Mouse (Mus musculus) liver, embryonic 16.5 days (tissue): ENCODE data around the gene Slc24a3. TPM values are rescaled to one million over a fixed set of nuclear protein-coding genes. Genes with fewer than 3 reads are reported as not detected.

Experiments
- ATAC-seq: fragments of 200-750 bp; cut with Nextera tagmentation; 2 replicates; pipeline ENCODE4 v1.8.0; 2017; ENCODE audit warnings: low read depth, mild to moderate bottlenecking, moderate number of reproducible peaks, moderate library complexity
- H3K27ac ChIP-seq: fragments of 300-500 bp; sonication (generic); 2 replicates; pipeline ENCODE4 v1.5.1; 2014; ENCODE audit warnings: mild to moderate bottlenecking, low read length
- H3K27me3 ChIP-seq: fragments of 300-500 bp; sonication (generic); 2 replicates; pipeline ENCODE4 v1.6.1; 2014; ENCODE audit warnings: low read depth, low read length, mixed read lengths; ENCODE audit not compliant: control insufficient read depth, insufficient read depth
- H3K36me3 ChIP-seq: fragments of 300-500 bp; sonication (generic); 2 replicates; pipeline ENCODE4 v1.6.1; 2014; ENCODE audit warnings: mild to moderate bottlenecking; ENCODE audit not compliant: control insufficient read depth, insufficient read depth
- H3K4me1 ChIP-seq: fragments of 300-500 bp; sonication (generic); 2 replicates; pipeline ENCODE4 v1.6.1; 2014; ENCODE audit warnings: low read depth, low read length, mixed read lengths; ENCODE audit not compliant: control insufficient read depth
- H3K4me2 ChIP-seq: fragments of 300-500 bp; sonication (generic); 2 replicates; pipeline ENCODE4 v1.6.1; 2014; ENCODE audit warnings: low read depth, low read length, mixed read lengths
- H3K4me3 ChIP-seq: fragments of 300-500 bp; sonication (generic); 2 replicates; pipeline ENCODE4 v1.5.1; 2014; ENCODE audit warnings: low read depth, mild to moderate bottlenecking, low read length
- H3K9ac ChIP-seq: fragments of 300-500 bp; sonication (generic); 2 replicates; pipeline ENCODE4 v1.6.1; 2014; ENCODE audit warnings: low read depth, low read length
- H3K9me3 ChIP-seq: fragments of 300-500 bp; sonication (generic); replicated peaks from 2 replicates; pipeline ENCODE4 v1.6.1; 2016; ENCODE audit warnings: low read length; ENCODE audit not compliant: control insufficient read depth
- WGBS: fragments of 180-500 bp; shearing (Covaris S2); extraction: QIAGEN DNeasy Blood & Tissue Kit; methylation state at CpG from one replicate; pipeline ENCODE4 v1.1.7; 2014; ENCODE audit not compliant: insufficient replicate concordance; 5-methylcytosine and 5-hydroxymethylcytosine counted together
- polyA plus RNA-seq: library from polyadenylated mRNA; unstranded; fragments of >200 nt; fragmentation: Nextera tagmentation; extraction: Ambion mirVana; gene quantifications from 2 replicates; pipeline ENCODE4 v1.2.1, GENCODE M21; 2015

Slc24a3 gene
- polyA plus RNA-seq, 1 experiment from 2014 or later, result 0.40 TPM

DNA sequence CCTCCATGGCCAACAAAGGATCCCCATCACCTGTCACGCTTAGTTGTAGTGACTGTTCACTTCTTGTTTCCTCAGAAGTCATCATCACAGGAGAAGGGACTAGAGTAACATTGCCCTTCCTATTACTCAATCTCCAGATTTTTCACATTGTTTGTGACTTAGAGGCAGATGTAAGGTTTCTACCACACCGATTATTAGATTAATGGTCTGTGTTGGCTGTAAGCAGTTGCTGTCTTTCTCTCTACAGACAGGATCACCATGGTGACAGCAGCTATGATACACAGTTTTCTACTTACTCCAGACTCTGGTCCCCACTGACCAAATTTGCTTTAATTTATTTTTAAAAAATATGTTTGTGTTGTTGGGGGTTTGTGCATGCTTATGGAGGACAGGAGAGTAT lies 90.3 kb downstream of the Slc24a3 start:
- ATAC-seq, result no peak
- WGBS, result 71% methylated on average over 2 of the region's 2 CpGs
- no peaks in the 10 kb centered on the region for H3K36me3 ChIP-seq

DNA sequence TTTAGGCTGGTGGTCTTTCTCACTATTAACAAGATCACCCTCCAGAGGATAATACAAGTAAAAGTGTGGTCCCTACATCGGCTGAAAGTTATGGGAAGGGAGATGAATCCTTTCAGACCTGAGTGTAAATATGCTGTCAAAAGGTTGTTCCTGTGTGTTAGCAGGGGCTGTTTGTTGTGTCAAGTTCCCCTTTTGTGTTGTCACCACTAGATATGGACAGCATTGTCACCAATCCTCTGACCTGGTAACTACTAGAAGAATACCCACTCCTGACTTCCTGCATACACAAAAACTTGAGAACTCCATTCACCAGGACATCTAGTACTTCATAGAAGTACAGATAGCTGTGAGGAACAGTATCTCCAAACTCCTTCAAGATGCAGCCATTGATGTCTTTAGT lies 93.0 kb downstream of the Slc24a3 start:
- ATAC-seq, result no peak
- Histone ChIP-seq H3K27me3 (no peaks in the 10 kb centered on the region), H3K4me3 (no peak overlapping the region), H3K36me3 (no peaks in the 10 kb centered on the region), H3K4me1 (no peaks in the 10 kb centered on the region; the same call in 1 of the 2 replicates), H3K27ac (no peak overlapping the region), H3K4me2 (no peak overlapping the region), H3K9me3 (no peaks in the 10 kb centered on the region), H3K9ac (no peak overlapping the region)
- 37% methylated on average over 1 of the region's 1 CpGs for WGBS

More for the DNA sequence above, 90.3 kb downstream of the Slc24a3 start:
- H3K4me2 ChIP-seq, result no peak overlapping the region
- no peak overlapping the region for H3K9ac ChIP-seq
- H3K9me3 ChIP-seq, result no peaks in the 10 kb centered on the region
- no peak overlapping the region for H3K4me3 ChIP-seq
- no peaks in the 10 kb centered on the region for H3K27me3 ChIP-seq
- H3K27ac ChIP-seq, result no peak overlapping the region
- no peaks in the 10 kb centered on the region; the same call in 1 of the 2 replicates for H3K4me1 ChIP-seq

DNA sequence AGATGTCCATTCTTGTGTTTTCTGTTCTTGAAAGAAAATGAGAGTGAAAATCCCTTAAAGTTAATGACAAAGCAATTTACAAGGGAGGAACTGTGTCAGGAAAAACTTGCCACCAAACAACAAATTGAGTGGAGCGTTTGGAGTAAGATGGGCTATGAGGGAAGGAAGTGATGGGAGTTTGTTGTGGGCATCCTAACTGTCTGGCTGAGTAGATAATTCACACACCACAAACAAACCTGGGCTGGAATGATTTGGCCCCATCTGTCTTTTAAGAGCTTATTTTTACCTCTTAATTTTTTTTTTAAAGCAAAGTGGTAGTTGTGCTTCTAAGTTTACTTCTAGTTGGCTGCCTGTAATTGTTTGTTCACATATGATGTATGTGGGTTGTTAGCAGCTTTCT lies 94.6 kb downstream of the Slc24a3 start:
- 31% methylated on average over 1 of the region's 1 CpGs for WGBS
- ATAC-seq, result no peak
- no peak overlapping the region for H3K4me2 ChIP-seq
- H3K9me3 ChIP-seq, result no peaks in the 10 kb centered on the region
- H3K9ac ChIP-seq, result no peak overlapping the region
- H3K4me1 ChIP-seq, result no peaks in the 10 kb centered on the region; the same call in 1 of the 2 replicates
- H3K36me3 ChIP-seq, result no peaks in the 10 kb centered on the region
- H3K4me3 ChIP-seq, result no peak overlapping the region
- H3K27me3 ChIP-seq, result no peaks in the 10 kb centered on the region
- H3K27ac ChIP-seq, result no peak overlapping the region

DNA sequence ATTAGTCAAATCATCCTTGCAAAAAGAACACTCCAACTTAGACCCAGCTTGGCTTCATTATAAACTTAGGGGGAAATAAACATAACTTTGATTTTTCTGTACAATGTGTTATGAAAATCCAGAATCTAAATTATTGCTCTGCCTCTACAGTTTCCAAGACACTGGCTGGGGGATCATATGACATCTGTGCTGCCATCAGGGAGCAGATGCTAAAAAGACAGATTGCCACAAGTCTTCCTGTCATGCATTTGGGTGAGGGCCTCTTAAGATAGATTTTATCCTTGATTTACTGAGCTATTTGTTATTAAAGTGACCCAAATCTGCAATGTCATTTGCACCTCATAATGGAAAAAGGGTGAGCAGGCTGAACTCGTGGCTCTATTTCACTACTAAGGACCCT lies 99.2 kb downstream of the Slc24a3 start:
- no peaks in the 10 kb centered on the region for H3K4me1 ChIP-seq
- no peak overlapping the region for H3K4me3 ChIP-seq
- H3K4me2 ChIP-seq, result no peak overlapping the region
- 28% methylated on average over 1 of the region's 1 CpGs for WGBS
- no peaks in the 10 kb centered on the region for H3K27me3 ChIP-seq
- no peak for ATAC-seq
- H3K9ac ChIP-seq, result no peak overlapping the region
- no peak overlapping the region for H3K27ac ChIP-seq
- H3K9me3 ChIP-seq, result no peaks in the 10 kb centered on the region
- H3K36me3 ChIP-seq, result no peaks in the 10 kb centered on the region

DNA sequence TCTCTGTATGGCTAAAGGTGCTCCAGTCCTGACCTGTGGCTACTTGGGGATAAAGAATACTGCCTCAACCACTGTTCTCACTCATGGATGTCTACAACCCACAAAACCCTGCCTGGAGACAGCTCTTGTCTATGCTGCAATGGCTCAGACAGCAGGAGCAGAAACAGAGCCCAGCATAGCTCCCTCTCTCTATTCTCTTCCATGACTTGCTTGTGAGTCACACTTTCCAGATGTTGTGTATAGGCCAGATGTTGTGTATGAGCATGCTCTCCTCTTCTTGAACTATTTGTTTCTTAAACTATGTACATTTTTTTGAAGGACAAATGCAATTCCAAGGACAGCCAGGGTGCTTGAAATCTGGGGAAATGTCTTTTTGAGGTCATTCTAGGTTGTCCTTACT lies 101.4 kb downstream of the Slc24a3 start:
- H3K4me1 ChIP-seq, result no peaks in the 10 kb centered on the region
- H3K36me3 ChIP-seq, result no peaks in the 10 kb centered on the region
- H3K4me3 ChIP-seq, result no peak overlapping the region
- no peak overlapping the region for H3K9ac ChIP-seq
- ATAC-seq, result no peak
- no peaks in the 10 kb centered on the region for H3K27me3 ChIP-seq
- H3K9me3 ChIP-seq, result no peaks in the 10 kb centered on the region
- H3K27ac ChIP-seq, result no peak overlapping the region
- H3K4me2 ChIP-seq, result no peak overlapping the region

DNA sequence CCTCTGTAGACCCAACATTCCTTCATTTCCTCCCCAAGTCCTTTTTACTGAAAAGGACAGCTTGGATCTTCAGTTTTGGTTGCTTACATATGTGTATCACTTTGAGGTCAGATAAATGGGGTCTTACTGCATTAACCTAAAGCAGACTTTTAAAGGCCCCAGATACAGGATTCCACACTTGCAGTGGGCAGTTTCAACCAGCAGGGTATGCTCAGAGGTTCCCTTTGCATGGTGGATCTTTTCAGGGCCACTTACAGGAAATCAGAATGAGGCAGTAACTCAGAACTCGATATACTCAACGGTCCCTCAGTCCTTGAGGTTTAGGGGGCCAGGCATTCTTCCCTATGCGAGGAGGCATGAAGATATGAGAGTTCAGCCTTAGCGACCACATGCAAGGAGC lies 101.9 kb downstream of the Slc24a3 start:
- H3K9ac ChIP-seq, result no peak overlapping the region
- no peak overlapping the region for H3K4me2 ChIP-seq
- ATAC-seq, result no peak
- no peak overlapping the region for H3K4me3 ChIP-seq
- no peaks in the 10 kb centered on the region for H3K9me3 ChIP-seq
- no peaks in the 10 kb centered on the region for H3K4me1 ChIP-seq
- no peak overlapping the region for H3K27ac ChIP-seq
- WGBS, result 48% methylated on average over 4 of the region's 4 CpGs
- no peaks in the 10 kb centered on the region for H3K27me3 ChIP-seq
- H3K36me3 ChIP-seq, result no peaks in the 10 kb centered on the region

DNA sequence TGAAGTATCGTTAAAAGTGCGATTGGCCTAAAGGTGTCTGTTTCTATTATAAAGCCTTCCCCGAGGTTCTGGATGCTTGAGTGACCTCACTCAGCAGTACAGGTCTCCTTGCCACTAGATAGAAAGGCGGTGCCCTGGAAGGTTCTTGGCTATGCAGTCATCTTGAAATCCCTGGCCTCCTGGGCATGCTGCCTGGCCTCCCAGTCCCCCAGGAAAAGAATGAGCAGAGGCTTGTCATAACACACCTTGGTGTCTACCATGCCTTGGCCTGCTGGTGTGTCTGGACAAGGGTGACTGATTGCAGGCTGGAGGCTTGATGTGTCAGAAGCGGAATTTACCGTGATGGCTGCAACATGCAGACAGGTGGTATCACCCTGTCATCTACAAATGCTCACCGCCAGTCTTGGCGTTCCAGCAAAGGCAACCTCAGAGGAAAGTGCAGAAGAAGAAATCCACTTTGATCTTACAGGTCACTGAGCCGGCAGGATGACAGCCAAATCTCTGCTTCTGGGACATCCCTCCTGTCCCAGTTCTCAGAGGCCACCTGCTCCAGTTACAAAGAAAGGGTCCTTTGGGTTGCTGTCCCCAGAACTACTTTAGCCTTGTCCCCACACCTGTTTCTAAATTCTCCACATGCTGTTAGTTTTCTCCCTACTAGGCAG lies 106.6 kb downstream of the Slc24a3 start:
- Histone ChIP-seq H3K36me3 (no peaks in the 10 kb centered on the region), H3K27me3 (no peaks in the 10 kb centered on the region), H3K4me3 (no peak overlapping the region), H3K27ac (no peak overlapping the region), H3K4me2 (no peak overlapping the region), H3K9ac (no peak overlapping the region), H3K9me3 (no peaks in the 10 kb centered on the region), H3K4me1 (no peaks in the 10 kb centered on the region)
- no peak for ATAC-seq
- WGBS, result 75% methylated on average over 9 of the region's 9 CpGs

DNA sequence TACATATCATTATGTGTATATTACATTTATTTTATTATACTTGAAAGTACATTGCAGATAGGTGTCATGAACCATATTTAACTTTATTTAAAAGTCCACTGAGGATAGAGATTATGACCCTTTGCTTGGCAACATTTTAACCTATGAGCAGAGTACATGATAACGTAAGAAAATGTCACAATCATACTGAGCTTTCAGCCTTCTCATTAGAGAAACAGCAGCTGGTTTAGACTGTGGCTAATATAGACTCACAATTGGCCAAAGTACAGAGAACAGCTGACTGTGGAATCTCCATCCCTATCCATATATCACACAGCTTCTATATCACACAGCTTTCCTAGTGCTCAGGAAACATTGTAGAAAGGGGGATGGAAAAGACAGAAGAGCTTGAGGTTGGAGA lies 111.8 kb downstream of the Slc24a3 start:
- Histone ChIP-seq H3K9ac (no peak overlapping the region), H3K36me3 (no peaks in the 10 kb centered on the region), H3K9me3 (no peaks in the 10 kb centered on the region), H3K4me2 (no peak overlapping the region), H3K4me3 (no peak overlapping the region), H3K4me1 (no peaks in the 10 kb centered on the region), H3K27me3 (no peaks in the 10 kb centered on the region), H3K27ac (no peak overlapping the region)
- WGBS, result 56% methylated on average over 1 of the region's 1 CpGs
- ATAC-seq, result no peak

DNA sequence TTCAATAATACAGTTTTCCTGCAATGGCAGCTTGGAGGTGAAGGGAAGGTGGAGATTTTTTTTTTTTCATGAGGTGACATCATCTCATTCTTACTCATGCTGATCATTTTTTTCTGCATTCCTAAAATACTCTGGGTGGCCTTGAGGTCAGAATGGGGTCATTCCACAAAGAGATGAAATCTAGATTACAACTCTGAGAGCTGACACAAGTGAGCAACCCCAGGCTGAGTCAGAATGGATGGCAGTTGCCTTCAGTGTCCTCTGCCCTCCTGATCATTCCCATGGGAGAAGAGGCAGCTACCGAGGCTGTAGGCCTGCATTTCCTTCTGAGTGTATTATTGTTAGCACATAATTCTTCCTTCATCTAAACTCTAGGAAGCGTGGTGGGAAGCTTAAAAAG lies 116.2 kb downstream of the Slc24a3 start:
- ATAC-seq, result no peak
- Histone ChIP-seq H3K9ac (no peak overlapping the region), H3K4me2 (no peak overlapping the region), H3K9me3 (no peaks in the 10 kb centered on the region), H3K36me3 (no peaks in the 10 kb centered on the region), H3K4me1 (no peaks in the 10 kb centered on the region), H3K27me3 (no peaks in the 10 kb centered on the region), H3K4me3 (no peak overlapping the region), H3K27ac (no peak overlapping the region)
- WGBS, result 40% methylated on average over 2 of the region's 2 CpGs
